21 mouse cellular contexts compared by ENCODE assay signal in genomic region chr1:153702166-153702852, GRCm38 (mm10). TPM values are rescaled to one million over a fixed set of nuclear protein-coding genes. Genes with fewer than 3 reads are reported as not detected.
DNase-seq lines count a peak whose midpoint lies in the region; ATAC-seq lines count a peak whose summit lies in the region.
"Had no signal": no experiment of that assay in that cellular context is flagged by ENCODE, and none has a peak within 500 bp of the region (broad histone marks: within the 10 kb centered on the region; RNA-seq: fewer than 3 reads in every experiment).

No protein-coding gene starts in this region.

- no peak for DNase-seq in gastrocnemius, postnatal 14 days
- DNase-seq: cerebellum, adult 8-10 months; kidney, postnatal 10 days; left cerebral cortex, postnatal 4 days; lung, embryonic 14.5 days; lung, postnatal 4 days; right cerebral cortex, postnatal 4 days; thymus, postnatal 36 days had no signal

- 84% methylated on average over 8 of the region's 8 CpGs for WGBS in hindbrain, embryonic 13.5 days
- WGBS in hindbrain, embryonic 16.5 days = 79% methylated on average over 8 of the region's 8 CpGs
- 47% methylated on average over 8 of the region's 8 CpGs for WGBS in embryonic facial prominence, embryonic 13.5 days
- WGBS in limb, embryonic 13.5 days = 33% methylated on average over 8 of the region's 8 CpGs
- WGBS in midbrain, embryonic 15.5 days = 77% methylated on average over 8 of the region's 8 CpGs

- H3K9me3 ChIP-seq in hindbrain, embryonic 13.5 days = no peaks in the 10 kb centered on the region
- H3K9me3 ChIP-seq in hindbrain, embryonic 16.5 days (ENCODE audit: control insufficient read depth, low read length) = no peaks in the 10 kb centered on the region
- H3K9me3 ChIP-seq in embryonic facial prominence, embryonic 13.5 days = no peaks in the 10 kb centered on the region
- H3K9me3 ChIP-seq in limb, embryonic 13.5 days = no peaks in the 10 kb centered on the region
- no peaks in the 10 kb centered on the region for H3K9me3 ChIP-seq in midbrain, embryonic 15.5 days
- H3K9me3 ChIP-seq: embryonic facial prominence, embryonic 15.5 days; neural tube, embryonic 13.5 days had no signal

- H3K9ac ChIP-seq in hindbrain, embryonic 13.5 days = no peak overlapping the region
- H3K9ac ChIP-seq in hindbrain, embryonic 16.5 days (ENCODE audit: low read depth, low read length) = no peak overlapping the region
- no peak overlapping the region for H3K9ac ChIP-seq in embryonic facial prominence, embryonic 13.5 days
- H3K9ac ChIP-seq in limb, embryonic 13.5 days = no peak overlapping the region
- H3K9ac ChIP-seq in midbrain, embryonic 15.5 days = no peak overlapping the region
- H3K9ac ChIP-seq: embryonic facial prominence, embryonic 15.5 days; lung, embryonic 14.5 days; neural tube, embryonic 13.5 days had no signal

- intact Hi-C loops in gastrocnemius, postnatal 14 days (cut with DNase I; ENCODE audit: low total_unique reads) = no loop called here

- H3K4me2 ChIP-seq in hindbrain, embryonic 13.5 days = no peak overlapping the region
- H3K4me2 ChIP-seq in hindbrain, embryonic 16.5 days (ENCODE audit: low read length) = no peak overlapping the region
- no peak overlapping the region for H3K4me2 ChIP-seq in embryonic facial prominence, embryonic 13.5 days
- H3K4me2 ChIP-seq in limb, embryonic 13.5 days (replicated peaks) = no peak overlapping the region
- H3K4me2 ChIP-seq in midbrain, embryonic 15.5 days = no peak overlapping the region
- H3K4me2 ChIP-seq: embryonic facial prominence, embryonic 15.5 days; lung, embryonic 14.5 days; neural tube, embryonic 13.5 days had no signal

- ATAC-seq in hindbrain, embryonic 13.5 days (ENCODE audit: low FRiP score) = no peak
- no peak for ATAC-seq in hindbrain, embryonic 16.5 days
- ATAC-seq in embryonic facial prominence, embryonic 13.5 days (ENCODE audit: insufficient number of reproducible peaks, insufficient read depth, low FRiP score, low TSS enrichment, low read depth) = no peak
- ATAC-seq in limb, embryonic 13.5 days (ENCODE audit: low FRiP score, low read depth) = 0 out of 2 replicates have a peak, but pooled peaks have one; percentile 5
- no peak for ATAC-seq in midbrain, embryonic 15.5 days (replicated peaks)
- ATAC-seq in erythroid progenitor cell, adult 5-6 weeks (replicated peaks; ENCODE audit: low FRiP score, poor library complexity, severe bottlenecking) = no peak
- ATAC-seq: intestine, postnatal 0 days had no signal

- H3K27ac ChIP-seq in hindbrain, embryonic 13.5 days = peak overlapping the region; percentile 60; the same call in 1 of the 2 replicates
- no peak overlapping the region for H3K27ac ChIP-seq in hindbrain, embryonic 16.5 days (ENCODE audit: low read depth, low read length)
- peak overlapping the region; percentile 55; the same call in 1 of the 2 replicates for H3K27ac ChIP-seq in embryonic facial prominence, embryonic 13.5 days
- peak overlapping the region; percentile 72 for H3K27ac ChIP-seq in limb, embryonic 13.5 days
- H3K27ac ChIP-seq in midbrain, embryonic 15.5 days = 0 out of 2 replicates have a peak overlapping the region, but pooled peaks have one; percentile 41
- H3K27ac ChIP-seq: embryonic facial prominence, embryonic 15.5 days had no signal

- H3K4me1 ChIP-seq in hindbrain, embryonic 13.5 days (replicated peaks) = peaks cover 39% of the 10 kb centered on the region
- H3K4me1 ChIP-seq in hindbrain, embryonic 16.5 days (ENCODE audit: control insufficient read depth, insufficient read depth, low read depth, low read length) = peaks cover 16% of the 10 kb centered on the region
- peaks cover 69% of the 10 kb centered on the region for H3K4me1 ChIP-seq in embryonic facial prominence, embryonic 13.5 days
- H3K4me1 ChIP-seq in limb, embryonic 13.5 days = peaks cover 72% of the 10 kb centered on the region
- H3K4me1 ChIP-seq in midbrain, embryonic 15.5 days = peaks cover 27% of the 10 kb centered on the region

- H3K27me3 ChIP-seq in hindbrain, embryonic 13.5 days = no peaks in the 10 kb centered on the region
- H3K27me3 ChIP-seq in hindbrain, embryonic 16.5 days (replicated peaks; ENCODE audit: control insufficient read depth, insufficient read depth, low read length) = no peaks in the 10 kb centered on the region
- no peaks in the 10 kb centered on the region; the same call in 1 of the 2 replicates for H3K27me3 ChIP-seq in embryonic facial prominence, embryonic 13.5 days
- H3K27me3 ChIP-seq in limb, embryonic 13.5 days = no peaks in the 10 kb centered on the region
- H3K27me3 ChIP-seq in midbrain, embryonic 15.5 days (replicated peaks) = no peaks in the 10 kb centered on the region
- H3K27me3 ChIP-seq: embryonic facial prominence, embryonic 15.5 days; neural tube, embryonic 13.5 days had no signal

- H3K4me3 ChIP-seq in hindbrain, embryonic 13.5 days = no peak overlapping the region
- H3K4me3 ChIP-seq in hindbrain, embryonic 16.5 days (ENCODE audit: low read length) = no peak overlapping the region
- H3K4me3 ChIP-seq in embryonic facial prominence, embryonic 13.5 days = no peak overlapping the region
- H3K4me3 ChIP-seq in limb, embryonic 13.5 days = no peak overlapping the region
- H3K4me3 ChIP-seq in midbrain, embryonic 15.5 days = no peak overlapping the region
- H3K4me3 ChIP-seq: embryonic facial prominence, embryonic 15.5 days; neural tube, embryonic 13.5 days had no signal

- no peaks in the 10 kb centered on the region for H3K36me3 ChIP-seq in hindbrain, embryonic 13.5 days
- no peaks in the 10 kb centered on the region for H3K36me3 ChIP-seq in hindbrain, embryonic 16.5 days (ENCODE audit: control insufficient read depth, insufficient read depth, low read length)
- no peaks in the 10 kb centered on the region for H3K36me3 ChIP-seq in embryonic facial prominence, embryonic 13.5 days
- H3K36me3 ChIP-seq in limb, embryonic 13.5 days = no peaks in the 10 kb centered on the region
- H3K36me3 ChIP-seq in midbrain, embryonic 15.5 days (replicated peaks) = no peaks in the 10 kb centered on the region
- H3K36me3 ChIP-seq: embryonic facial prominence, embryonic 15.5 days; neural tube, embryonic 13.5 days had no signal

RNA-seq across cellular contexts. Expression of gene Rgs16, which starts 37.8 kb away (rescaled TPM):
- 21.2 and 26.0 TPM in 2 replicates for polyA plus RNA-seq in hindbrain, embryonic 13.5 days (2015; fragmentation: Nextera tagmentation; extraction: Ambion mirVana)
- 13.3 and 14.0 TPM in 2 replicates for polyA plus RNA-seq in hindbrain, embryonic 16.5 days (2015; fragmentation: Nextera tagmentation; extraction: Ambion mirVana)
- 9.2 and 9.6 TPM in 2 replicates for polyA plus RNA-seq in embryonic facial prominence, embryonic 13.5 days (2015; fragmentation: Nextera tagmentation; extraction: Ambion mirVana)
- 22.6 and 23.7 TPM in 2 replicates for polyA plus RNA-seq in limb, embryonic 13.5 days (2015; fragmentation: Nextera tagmentation; extraction: Ambion mirVana)
- polyA plus RNA-seq in midbrain, embryonic 15.5 days (2015; fragmentation: Nextera tagmentation; extraction: Ambion mirVana) = 20.7 and 24.0 TPM in 2 replicates
- not detected in 2 replicates for total RNA-seq in erythroid progenitor cell, adult 5-6 weeks (2015; ENCODE audit: low replicate concordance)
- total RNA-seq in erythroid progenitor cell, adult 5-6 weeks (2017; ENCODE audit: low replicate concordance) = not detected in 2 replicates
- total RNA-seq in gastrocnemius, postnatal 14 days (2021) = 1 to 10 TPM; 3.1 to 4.1 TPM
- total RNA-seq: common myeloid progenitor, adult 5-6 weeks had no signal

RNA-seq across cellular contexts. Expression of gene Rnasel, which starts 46.9 kb away (rescaled TPM):
- 53.7 and 53.8 TPM in 2 replicates for polyA plus RNA-seq in hindbrain, embryonic 13.5 days (2015; fragmentation: Nextera tagmentation; extraction: Ambion mirVana)
- 32.3 and 34.5 TPM in 2 replicates for polyA plus RNA-seq in hindbrain, embryonic 16.5 days (2015; fragmentation: Nextera tagmentation; extraction: Ambion mirVana)
- polyA plus RNA-seq in embryonic facial prominence, embryonic 13.5 days (2015; fragmentation: Nextera tagmentation; extraction: Ambion mirVana) = 16.2 and 16.7 TPM in 2 replicates
- 12.3 and 12.4 TPM in 2 replicates for polyA plus RNA-seq in limb, embryonic 13.5 days (2015; fragmentation: Nextera tagmentation; extraction: Ambion mirVana)
- 47.9 and 48.3 TPM in 2 replicates for polyA plus RNA-seq in midbrain, embryonic 15.5 days (2015; fragmentation: Nextera tagmentation; extraction: Ambion mirVana)
- total RNA-seq in erythroid progenitor cell, adult 5-6 weeks (2015; ENCODE audit: low replicate concordance) = 96.2 and 117 TPM in 2 replicates
- total RNA-seq in erythroid progenitor cell, adult 5-6 weeks (2017; ENCODE audit: low replicate concordance) = 128 and 171 TPM in 2 replicates
- total RNA-seq in gastrocnemius, postnatal 14 days (2021) = 1 to 10 TPM; 4.1 TPM
- total RNA-seq: ES-E14 had no signal

RNA-seq across cellular contexts. Expression of gene Rgs8, which starts 49.5 kb away (rescaled TPM):
- polyA plus RNA-seq in hindbrain, embryonic 13.5 days (2015; fragmentation: Nextera tagmentation; extraction: Ambion mirVana) = 24.4 and 26.4 TPM in 2 replicates
- 18.8 and 22.9 TPM in 2 replicates for polyA plus RNA-seq in hindbrain, embryonic 16.5 days (2015; fragmentation: Nextera tagmentation; extraction: Ambion mirVana)
- polyA plus RNA-seq in embryonic facial prominence, embryonic 13.5 days (2015; fragmentation: Nextera tagmentation; extraction: Ambion mirVana) = 0.63 and 0.65 TPM in 2 replicates
- 1.8 TPM in 2 replicates for polyA plus RNA-seq in limb, embryonic 13.5 days (2015; fragmentation: Nextera tagmentation; extraction: Ambion mirVana)
- 42.0 and 46.9 TPM in 2 replicates for polyA plus RNA-seq in midbrain, embryonic 15.5 days (2015; fragmentation: Nextera tagmentation; extraction: Ambion mirVana)
- total RNA-seq in erythroid progenitor cell, adult 5-6 weeks (2015; ENCODE audit: low replicate concordance) = not detected in 2 replicates
- total RNA-seq in erythroid progenitor cell, adult 5-6 weeks (2017; ENCODE audit: low replicate concordance) = not detected in 2 replicates
- total RNA-seq in gastrocnemius, postnatal 14 days (2021) = under 1 TPM; 0.31 to 0.68 TPM
- total RNA-seq: gastrocnemius, adult 8-10 months; heart, adult 18-20 months had no signal
